Mouse (Mus musculus) Patski (cell line): ENCODE measurements around the gene 2010111I01Rik. TPM values are rescaled to one million over a fixed set of nuclear protein-coding genes. Genes with fewer than 3 reads are reported as not detected.

ENCODE experiments used
- ATAC-seq: fragments of 100-300 bp; one replicate; pipeline ENCODE4 v1.8.0; 2021
- CTCF ChIA-PET: fragments of 350-600 bp; sonication (Branson Sonifier 250); formaldehyde crosslinking; loops from one replicate; lab custom pipeline; 2022; ENCODE audit warnings: inconsistent platforms; lab: Charles Lee
- POLR2A ChIA-PET: fragments of 350-600 bp; sonication (Branson Sonifier 250); formaldehyde crosslinking; loops from one replicate; lab custom pipeline; 2022; ENCODE audit warnings: antibody characterized with exemption, inconsistent platforms; lab: Charles Lee
- DNase-seq: peaks from one replicate; pipeline ENCODE4 v3.0.0-alpha.2; 2011; ENCODE audit warnings: low read depth, low spot score
- H3K27me3 ChIP-seq: fragments of 371-371 bp; one replicate; pipeline ENCODE4 v1.5.1; 2021
- CTCF ChIP-seq: fragments of 100-300 bp; IDR thresholded peaks from one replicate; pipeline ENCODE4 v1.5.1; 2021
- in situ Hi-C: fragments of 300-500 bp; cut with MboI; formaldehyde crosslinking; loops from 3 replicates; pipeline ENCODE4 v1.11.1; 2018; ENCODE audit warnings: low pct_unique_long_range_greater_than_20kb, mixed read lengths
- polyA plus RNA-seq: library from polyadenylated mRNA; unstranded; gene quantifications from one replicate; pipeline ENCODE4 v1.2.3, GENCODE M21; 2021

The 2010111I01Rik gene
- polyA plus RNA-seq, 1 experiment from 2014 or later, result 98.5 TPM

GRCm38 (mm10) chr13:63235551-63235950 is 270.9 kb downstream of the 2010111I01Rik start:
- ChIA-PET CTCF (no interaction called here), POLR2A (interaction anchor here (1.2 to 1.7 kb wide), 2 partner anchors 8 to 10 kb away, joined by 4 read pairs; no protein-coding TSS in a partner anchor)
- ATAC-seq (no peak), DNase-seq (no peak)
- in situ Hi-C loops, result no loop called here
- no peaks in the 10 kb centered on the region for H3K27me3 ChIP-seq
- no peak for TF ChIP-seq CTCF

GRCm38 (mm10) chr13:63236159-63236893 is 271.6 kb downstream of the 2010111I01Rik start:
- ChIA-PET CTCF (no interaction called here), POLR2A (interaction anchor here (1.7 kb wide), 1 partner anchor 9 kb away, joined by 4 read pairs; no protein-coding TSS in a partner anchor)
- TF ChIP-seq CTCF, result no peak
- DNase-seq, result no peak
- no peak for ATAC-seq
- in situ Hi-C loops, result no loop called here
- H3K27me3 ChIP-seq, result no peaks in the 10 kb centered on the region

GRCm38 (mm10) chr13:63238045-63238444 is 273.4 kb downstream of the 2010111I01Rik start:
- DNase-seq, result no peak
- ChIA-PET POLR2A (interaction anchor here (0.5 to 0.9 kb wide), 2 partner anchors 8 to 15 kb away, joined by 3 to 4 read pairs; no protein-coding TSS in a partner anchor), CTCF (interaction anchor here (1.8 kb wide), 1 partner anchor 192 kb away, joined by 7 read pairs; no protein-coding TSS in a partner anchor)
- TF ChIP-seq CTCF, result no peak
- ATAC-seq, result no peak
- no peaks in the 10 kb centered on the region for H3K27me3 ChIP-seq
- in situ Hi-C loops, result no loop called here

GRCm38 (mm10) chr13:63239301-63239804 is 274.7 kb downstream of the 2010111I01Rik start:
- ChIA-PET POLR2A (interaction anchor here (0.5 to 2.6 kb wide), 3 partner anchors 14 to 52 kb away, joined by 3 to 15 read pairs (median 3); no protein-coding TSS in a partner anchor), CTCF (no interaction called here)
- ATAC-seq, result peak; percentile 8
- no peak for TF ChIP-seq CTCF
- no peak for DNase-seq
- in situ Hi-C loops, result no loop called here
- no peaks in the 10 kb centered on the region for H3K27me3 ChIP-seq

- ChIA-PET CTCF (interaction anchor here (0.6 to 7.1 kb wide), 7 partner anchors 13 to 193 kb away, joined by 3 to 50 read pairs (median 5); no protein-coding TSS in a partner anchor), POLR2A (interaction anchor here (0.5 to 4.1 kb wide), 16 partner anchors 8 to 420 kb away, joined by 3 to 19 read pairs (median 4); no protein-coding TSS in a partner anchor)
- ATAC-seq (peak; percentile 70), DNase-seq (no peak)
- H3K27me3 ChIP-seq, result no peaks in the 10 kb centered on the region
- in situ Hi-C loops, result loop anchor here (5.0 to 10.0 kb wide), 5 partner anchors 37 to 275 kb away; partner anchors contain the start of gene 2010111I01Rik
- TF ChIP-seq CTCF, result no peak
Measured at GRCm38 (mm10) chr13:63239877-63240671, 275.4 kb downstream of the 2010111I01Rik start.

- ChIA-PET CTCF (interaction anchor here (1.4 to 7.1 kb wide), 6 partner anchors 34 to 194 kb away, joined by 3 to 50 read pairs (median 6); no protein-coding TSS in a partner anchor), POLR2A (interaction anchor here (0.6 to 4.1 kb wide), 15 partner anchors 9 to 419 kb away, joined by 3 to 19 read pairs (median 5); no protein-coding TSS in a partner anchor)
- DNase-seq (no peak), ATAC-seq (no peak)
- no peaks in the 10 kb centered on the region for H3K27me3 ChIP-seq
- in situ Hi-C loops, result loop anchor here (5.0 to 10.0 kb wide), 5 partner anchors 36 to 276 kb away; partner anchors contain the start of gene 2010111I01Rik
- TF ChIP-seq CTCF, result no peak
Measured at GRCm38 (mm10) chr13:63240835-63241234, 276.1 kb downstream of the 2010111I01Rik start.

- no peak for TF ChIP-seq CTCF
- in situ Hi-C loops, result loop anchor here (5.0 to 10.0 kb wide), 5 partner anchors 36 to 277 kb away; partner anchors contain the start of gene 2010111I01Rik
- CTCF ChIA-PET, result interaction anchor here (1.4 to 7.1 kb wide), 6 partner anchors 33 to 195 kb away, joined by 3 to 50 read pairs (median 6); no protein-coding TSS in a partner anchor
Measured at GRCm38 (mm10) chr13:63241665-63242064, 277.0 kb downstream of the 2010111I01Rik start.

GRCm38 (mm10) chr13:63242401-63243192 is 277.9 kb downstream of the 2010111I01Rik start:
- ATAC-seq (no peak), DNase-seq (no peak)
- in situ Hi-C loops, result loop anchor here (5.0 to 10.0 kb wide), 5 partner anchors 35 to 278 kb away; partner anchors contain the start of gene 2010111I01Rik
- ChIA-PET POLR2A (interaction anchor here (0.8 to 4.1 kb wide), 8 partner anchors 9 to 196 kb away, joined by 3 to 19 read pairs (median 7); no protein-coding TSS in a partner anchor), CTCF (interaction anchor here (0.9 to 7.1 kb wide), 6 partner anchors 25 to 318 kb away, joined by 3 to 50 read pairs (median 4); no protein-coding TSS in a partner anchor)
- H3K27me3 ChIP-seq, result no peaks in the 10 kb centered on the region
- no peak for TF ChIP-seq CTCF

More at GRCm38 (mm10) chr13:63241665-63242064, 277.0 kb downstream of the 2010111I01Rik start:
- DNase-seq (no peak), ATAC-seq (no peak)
- POLR2A ChIA-PET, result interaction anchor here (1.3 to 4.1 kb wide), 10 partner anchors 13 to 195 kb away, joined by 3 to 19 read pairs (median 6); no protein-coding TSS in a partner anchor
- no peaks in the 10 kb centered on the region for H3K27me3 ChIP-seq
